Mouse (Mus musculus) stomach, embryonic 16.5 days (tissue): ENCODE measurements around the gene Cacna1e. TPM values are rescaled to one million over a fixed set of nuclear protein-coding genes. Genes with fewer than 3 reads are reported as not detected.

Experiments used
- ATAC-seq: fragments of 200-750 bp; cut with Nextera tagmentation; 2 replicates; pipeline ENCODE4 v1.8.0; 2017; ENCODE audit warnings: moderate number of reproducible peaks, moderate TSS enrichment; ENCODE audit not compliant: insufficient read depth, low FRiP score
- H3K27ac ChIP-seq: fragments of 300-500 bp; sonication (generic); 2 replicates; pipeline ENCODE4 v1.5.1; 2014; ENCODE audit warnings: low read length
- H3K27me3 ChIP-seq: fragments of 300-500 bp; sonication (generic); 2 replicates; pipeline ENCODE4 v1.6.1; 2014; ENCODE audit warnings: low read length, control low read depth, mixed read lengths; ENCODE audit not compliant: control insufficient read depth, insufficient read depth
- H3K36me3 ChIP-seq: fragments of 300-500 bp; sonication (generic); 2 replicates; pipeline ENCODE4 v1.6.1; 2014; ENCODE audit warnings: low read length; ENCODE audit not compliant: control insufficient read depth, insufficient read depth
- H3K4me1 ChIP-seq: fragments of 300-500 bp; sonication (generic); 2 replicates; pipeline ENCODE4 v1.6.1; 2014; ENCODE audit warnings: low read length, control low read depth, mixed read lengths; ENCODE audit not compliant: control insufficient read depth, insufficient read depth
- H3K4me2 ChIP-seq: fragments of 300-500 bp; sonication (generic); 2 replicates; pipeline ENCODE4 v1.6.1; 2014; ENCODE audit warnings: low read depth, low read length, mixed read lengths
- H3K4me3 ChIP-seq: fragments of 300-500 bp; sonication (generic); replicated peaks from 2 replicates; pipeline ENCODE4 v1.5.1; 2014; ENCODE audit warnings: mild to moderate bottlenecking, low read length
- H3K9ac ChIP-seq: fragments of 300-500 bp; sonication (generic); 2 replicates; pipeline ENCODE4 v1.6.1; 2014; ENCODE audit warnings: low read length
- H3K9me3 ChIP-seq: fragments of 300-500 bp; sonication (generic); replicated peaks from 2 replicates; pipeline ENCODE4 v1.6.1; 2016; ENCODE audit warnings: low read length, control low read depth; ENCODE audit not compliant: control insufficient read depth
- WGBS: fragments of 180-500 bp; shearing (Covaris S2); extraction: QIAGEN DNeasy Blood & Tissue Kit; methylation state at CpG from one replicate; pipeline ENCODE4 v1.1.7; 2014; 5-methylcytosine and 5-hydroxymethylcytosine counted together
- polyA plus RNA-seq: library from polyadenylated mRNA; unstranded; fragments of >200 nt; fragmentation: Nextera tagmentation; extraction: Ambion mirVana; gene quantifications from 2 replicates; pipeline ENCODE4 v1.2.1, GENCODE M21; 2015

Gene Cacna1e
- polyA plus RNA-seq, 1 experiment from 2014 or later = 1.2 TPM

- no peak overlapping the region for H3K4me3 ChIP-seq
- 81% methylated on average over 5 of the region's 5 CpGs for WGBS
- no peak for ATAC-seq
- no peaks in the 10 kb centered on the region for H3K36me3 ChIP-seq
- H3K27ac ChIP-seq = no peak overlapping the region
- H3K27me3 ChIP-seq = no peaks in the 10 kb centered on the region
- no peak overlapping the region for H3K9ac ChIP-seq
- no peaks in the 10 kb centered on the region for H3K9me3 ChIP-seq
- H3K4me1 ChIP-seq = no peaks in the 10 kb centered on the region
- no peak overlapping the region for H3K4me2 ChIP-seq
Measured at GRCm38 (mm10) chr1:154461521-154461920, 422.8 kb downstream of the Cacna1e start.

- no peak overlapping the region for H3K27ac ChIP-seq
- H3K9me3 ChIP-seq = no peaks in the 10 kb centered on the region
- no peak for ATAC-seq
- H3K4me2 ChIP-seq = no peak overlapping the region
- 78% methylated on average over 7 of the region's 7 CpGs for WGBS
- H3K4me1 ChIP-seq = no peaks in the 10 kb centered on the region
- H3K27me3 ChIP-seq = no peaks in the 10 kb centered on the region
- H3K36me3 ChIP-seq = no peaks in the 10 kb centered on the region
- no peak overlapping the region for H3K9ac ChIP-seq
- no peak overlapping the region for H3K4me3 ChIP-seq
Measured at GRCm38 (mm10) chr1:154460067-154460466, 424.2 kb downstream of the Cacna1e start.

GRCm38 (mm10) chr1:154458601-154459000 is 425.7 kb downstream of the Cacna1e start:
- Histone ChIP-seq H3K27ac (no peak overlapping the region), H3K27me3 (no peaks in the 10 kb centered on the region), H3K9ac (no peak overlapping the region), H3K4me2 (no peak overlapping the region), H3K9me3 (no peaks in the 10 kb centered on the region), H3K4me1 (no peaks in the 10 kb centered on the region), H3K4me3 (no peak overlapping the region), H3K36me3 (no peaks in the 10 kb centered on the region)
- ATAC-seq = no peak
- 86% methylated on average over 2 of the region's 2 CpGs for WGBS

GRCm38 (mm10) chr1:154450799-154451198 is 433.5 kb downstream of the Cacna1e start:
- no peak overlapping the region for H3K4me3 ChIP-seq
- H3K4me2 ChIP-seq = no peak overlapping the region
- 79% methylated on average over 3 of the region's 3 CpGs for WGBS
- H3K36me3 ChIP-seq = no peaks in the 10 kb centered on the region
- H3K27ac ChIP-seq = no peak overlapping the region
- no peaks in the 10 kb centered on the region for H3K27me3 ChIP-seq
- H3K9ac ChIP-seq = no peak overlapping the region
- ATAC-seq = no peak
- H3K9me3 ChIP-seq = no peaks in the 10 kb centered on the region
- H3K4me1 ChIP-seq = no peaks in the 10 kb centered on the region

GRCm38 (mm10) chr1:154446456-154446855 is 437.8 kb downstream of the Cacna1e start:
- H3K4me2 ChIP-seq = no peak overlapping the region
- 47% methylated on average over 3 of the region's 3 CpGs for WGBS
- H3K4me3 ChIP-seq = no peak overlapping the region
- no peak for ATAC-seq
- H3K27me3 ChIP-seq = no peaks in the 10 kb centered on the region
- no peaks in the 10 kb centered on the region for H3K36me3 ChIP-seq
- H3K4me1 ChIP-seq = no peaks in the 10 kb centered on the region
- H3K9me3 ChIP-seq = no peaks in the 10 kb centered on the region
- no peak overlapping the region for H3K27ac ChIP-seq
- no peak overlapping the region for H3K9ac ChIP-seq

GRCm38 (mm10) chr1:154433520-154433919 is 450.8 kb downstream of the Cacna1e start:
- Histone ChIP-seq H3K4me1 (no peaks in the 10 kb centered on the region), H3K36me3 (no peaks in the 10 kb centered on the region), H3K27ac (no peak overlapping the region), H3K9me3 (no peaks in the 10 kb centered on the region), H3K27me3 (no peaks in the 10 kb centered on the region), H3K4me3 (no peak overlapping the region), H3K4me2 (no peak overlapping the region), H3K9ac (no peak overlapping the region)
- WGBS = 82% methylated on average over 1 of the region's 1 CpGs
- ATAC-seq = no peak

- no peak for ATAC-seq
- Histone ChIP-seq H3K9me3 (no peaks in the 10 kb centered on the region), H3K36me3 (no peaks in the 10 kb centered on the region), H3K4me1 (no peaks in the 10 kb centered on the region), H3K27me3 (no peaks in the 10 kb centered on the region), H3K27ac (no peak overlapping the region), H3K9ac (no peak overlapping the region), H3K4me2 (no peak overlapping the region), H3K4me3 (no peak overlapping the region)
- WGBS = 77% methylated on average over 1 of the region's 1 CpGs
Measured at GRCm38 (mm10) chr1:154433112-154433511, 451.2 kb downstream of the Cacna1e start.

- 73% methylated on average over 7 of the region's 7 CpGs for WGBS
Measured at GRCm38 (mm10) chr1:154428276-154428675, 456.0 kb downstream of the Cacna1e start.

GRCm38 (mm10) chr1:154418278-154418677 is 466.0 kb downstream of the Cacna1e start:
- 60% methylated on average over 5 of the region's 5 CpGs for WGBS

More at GRCm38 (mm10) chr1:154428276-154428675, 456.0 kb downstream of the Cacna1e start:
- no peak overlapping the region for H3K4me2 ChIP-seq
- H3K9ac ChIP-seq = no peak overlapping the region
- H3K36me3 ChIP-seq = no peaks in the 10 kb centered on the region
- H3K4me1 ChIP-seq = no peaks in the 10 kb centered on the region
- H3K9me3 ChIP-seq = no peaks in the 10 kb centered on the region
- H3K4me3 ChIP-seq = no peak overlapping the region
- no peak for ATAC-seq
- H3K27me3 ChIP-seq = no peaks in the 10 kb centered on the region
- no peak overlapping the region for H3K27ac ChIP-seq

More at GRCm38 (mm10) chr1:154418278-154418677, 466.0 kb downstream of the Cacna1e start:
- H3K27ac ChIP-seq = no peak overlapping the region
- no peaks in the 10 kb centered on the region for H3K36me3 ChIP-seq
- no peak for ATAC-seq
- H3K4me2 ChIP-seq = no peak overlapping the region
- H3K4me3 ChIP-seq = no peak overlapping the region
- H3K9me3 ChIP-seq = no peaks in the 10 kb centered on the region
- no peaks in the 10 kb centered on the region for H3K27me3 ChIP-seq
- no peak overlapping the region for H3K9ac ChIP-seq
- H3K4me1 ChIP-seq = no peaks in the 10 kb centered on the region
